In the genomic region with DNA sequence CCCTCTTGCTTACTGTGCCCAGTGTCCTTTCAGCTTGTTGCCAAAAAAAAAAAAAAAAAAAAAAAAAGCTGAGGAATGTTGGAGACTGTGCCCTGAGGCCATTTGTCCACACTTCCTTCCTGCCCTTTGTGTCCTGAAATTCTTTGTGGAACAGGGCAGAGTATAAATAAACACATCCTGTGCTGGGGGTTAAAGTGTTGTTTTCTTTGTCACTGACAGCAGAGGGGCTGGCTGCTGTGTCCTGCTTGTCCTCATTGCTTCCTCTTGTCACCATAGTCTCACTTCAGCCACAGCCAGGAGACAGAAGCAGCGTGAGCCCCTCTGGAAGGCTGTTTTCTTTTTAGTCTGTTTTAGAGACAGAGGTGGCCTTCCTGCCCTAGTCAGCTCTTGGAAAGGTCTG, we compare ENCODE assay signal across 8 mouse cellular contexts. TPM values are rescaled to one million over a fixed set of nuclear protein-coding genes. Genes with fewer than 3 reads are reported as not detected.
DNase-seq lines count a peak whose midpoint lies in the region; ATAC-seq and TF ChIP-seq lines count a peak whose summit lies in the region.

No protein-coding gene starts in this region.

- H3K36me3 ChIP-seq in heart, postnatal 0 days (replicated peaks; ENCODE audit: control insufficient read depth, insufficient read depth, low read length) = peaks cover 72% of the 10 kb centered on the region
- peaks cover 38% of the 10 kb centered on the region for H3K36me3 ChIP-seq in liver, embryonic 11.5 days (ENCODE audit: control insufficient read depth, insufficient read depth, low read length)
- H3K36me3 ChIP-seq in forebrain, embryonic 16.5 days (ENCODE audit: control insufficient read depth, insufficient read depth) = peaks cover 59% of the 10 kb centered on the region

- WGBS in heart, postnatal 0 days = 25% methylated on average over 1 of the region's 1 CpGs
- 59% methylated on average over 1 of the region's 1 CpGs for WGBS in liver, embryonic 11.5 days
- 91% methylated on average over 1 of the region's 1 CpGs for WGBS in cerebellum, adult 2 months
- 95% methylated on average over 1 of the region's 1 CpGs for WGBS in forebrain, embryonic 16.5 days

- H3K27me3 ChIP-seq in heart, postnatal 0 days (ENCODE audit: control insufficient read depth, insufficient read depth, low read length) = no peaks in the 10 kb centered on the region
- no peaks in the 10 kb centered on the region for H3K27me3 ChIP-seq in liver, embryonic 11.5 days (replicated peaks; ENCODE audit: control insufficient read depth, insufficient read depth, low read length)
- H3K27me3 ChIP-seq in cerebellum, adult 2 months (ENCODE audit: control insufficient read depth, insufficient read depth, low read length) = no peaks in the 10 kb centered on the region
- no peaks in the 10 kb centered on the region for H3K27me3 ChIP-seq in forebrain, embryonic 16.5 days (replicated peaks; ENCODE audit: control insufficient read depth, insufficient read depth, low read length)

- H3K9ac ChIP-seq in heart, postnatal 0 days (replicated peaks; ENCODE audit: low read depth, low read length) = 0 out of 2 replicates have a peak overlapping the region, but pooled peaks have one; percentile 9
- H3K9ac ChIP-seq in liver, embryonic 11.5 days (ENCODE audit: low read depth, low read length) = no peak overlapping the region
- H3K9ac ChIP-seq in forebrain, embryonic 16.5 days (replicated peaks; ENCODE audit: low read depth, low read length) = no peak overlapping the region

- no peaks in the 10 kb centered on the region for H3K4me1 ChIP-seq in heart, postnatal 0 days (ENCODE audit: control insufficient read depth, insufficient read depth)
- H3K4me1 ChIP-seq in liver, embryonic 11.5 days (replicated peaks; ENCODE audit: control insufficient read depth, insufficient read depth, low read length) = no peaks in the 10 kb centered on the region
- peaks cover 4% of the 10 kb centered on the region for H3K4me1 ChIP-seq in cerebellum, adult 2 months (ENCODE audit: control insufficient read depth, insufficient read depth, low read length)
- no peaks in the 10 kb centered on the region for H3K4me1 ChIP-seq in forebrain, embryonic 16.5 days (replicated peaks; ENCODE audit: control insufficient read depth, insufficient read depth, low read length)

- H3K27ac ChIP-seq in heart, postnatal 0 days (ENCODE audit: low read depth) = peak overlapping the region; percentile 89
- peak overlapping the region; percentile 62; the same call in 1 of the 2 replicates for H3K27ac ChIP-seq in liver, embryonic 11.5 days (ENCODE audit: low read depth, low read length)
- no peak overlapping the region for H3K27ac ChIP-seq in cerebellum, adult 2 months (ENCODE audit: insufficient read depth, low read length)
- H3K27ac ChIP-seq in forebrain, embryonic 16.5 days (ENCODE audit: low read length) = no peak overlapping the region

- no peak for TF ChIP-seq CTCF in heart, postnatal 0 days (IDR thresholded peaks at IDR 0.05; ENCODE audit: low read depth)
- no peak for TF ChIP-seq CTCF in cerebellum, adult 2 months (IDR thresholded peaks at IDR 0.05; ENCODE audit: borderline replicate concordance, insufficient read depth, low read depth, low read length)

- no peaks in the 10 kb centered on the region for H3K9me3 ChIP-seq in heart, postnatal 0 days (replicated peaks; ENCODE audit: control insufficient read depth, low read length)
- no peaks in the 10 kb centered on the region for H3K9me3 ChIP-seq in liver, embryonic 11.5 days (ENCODE audit: control insufficient read depth, low read length)
- no peaks in the 10 kb centered on the region for H3K9me3 ChIP-seq in forebrain, embryonic 16.5 days (ENCODE audit: control insufficient read depth, low read length)

- ATAC-seq in heart, postnatal 0 days (ENCODE audit: insufficient read depth, low read depth) = peak; percentile 85
- ATAC-seq in liver, embryonic 11.5 days (replicated peaks; ENCODE audit: low FRiP score) = no peak
- ATAC-seq in forebrain, embryonic 16.5 days = no peak

- peak; percentile 94 for TF ChIP-seq EP300 in heart, postnatal 0 days (IDR thresholded peaks at IDR 0.05; ENCODE audit: low read depth)

- peak; percentile 47 for DNase-seq in 3134 (ENCODE audit: extremely low read depth, insufficient read length, low spot score)
- DNase-seq in adrenal gland, postnatal 36 days = peak; percentile 15 to 30
- DNase-seq in heart, postnatal 0 days (ENCODE audit: low spot score) = peak; percentile 62
- no peak for DNase-seq in liver, embryonic 11.5 days (ENCODE audit: low spot score)
- no peak for DNase-seq in right cerebral cortex, postnatal 36 days (ENCODE audit: low spot score in 2 of 2)
- no peak for DNase-seq in right cerebral cortex, postnatal 25 days
- no peak for DNase-seq in cerebellum, adult 2 months

- H3K4me2 ChIP-seq in heart, postnatal 0 days (ENCODE audit: low read depth, low read length) = no peak overlapping the region
- H3K4me2 ChIP-seq in liver, embryonic 11.5 days = no peak overlapping the region
- H3K4me2 ChIP-seq in forebrain, embryonic 16.5 days (ENCODE audit: low read length) = no peak overlapping the region

- H3K4me3 ChIP-seq in heart, postnatal 0 days (ENCODE audit: low read depth, low read length) = no peak overlapping the region
- H3K4me3 ChIP-seq in liver, embryonic 11.5 days (ENCODE audit: low read depth, low read length) = no peak overlapping the region
- H3K4me3 ChIP-seq in cerebellum, adult 2 months (replicated peaks; ENCODE audit: insufficient read depth, low read depth, low read length) = no peak overlapping the region
- H3K4me3 ChIP-seq in forebrain, embryonic 16.5 days (replicated peaks; ENCODE audit: low read length) = no peak overlapping the region

- no peak for TF ChIP-seq POLR2A in cerebellum, adult 2 months (IDR thresholded peaks at IDR 0.05; ENCODE audit: borderline replicate concordance, insufficient read depth, low read length)

RNA-seq across cellular contexts. Expression of a gene that starts 9.5 kb away (rescaled TPM):
- total RNA-seq in adrenal gland, postnatal 36 days (2021) = 10 to 100 TPM; 29.8 to 32.1 TPM
- total RNA-seq in heart, postnatal 0 days (2014; rRNA removed; ENCODE audit: low replicate concordance) = 14.7 and 21.4 TPM in 2 replicates
- polyA plus RNA-seq in heart, postnatal 0 days (2015; fragmentation: Nextera tagmentation; extraction: Ambion mirVana) = 22.8 and 23.0 TPM in 2 replicates
- polyA plus RNA-seq in liver, embryonic 11.5 days (2014; fragmentation: Nextera tagmentation; extraction: Ambion mirVana) = 58.0 and 62.8 TPM in 2 replicates
- 72.7 and 74.7 TPM in 2 replicates for polyA plus RNA-seq in cerebellum, adult 2 months (2012; rRNA removed)
- polyA plus RNA-seq in forebrain, embryonic 16.5 days (2015; fragmentation: Nextera tagmentation; extraction: Ambion mirVana) = 98.6 and 101 TPM in 2 replicates

RNA-seq across cellular contexts. Expression of a gene that starts 20.6 kb away (rescaled TPM):
- total RNA-seq in adrenal gland, postnatal 36 days (2021) = 100 to 1,000 TPM; 197 to 273 TPM
- 245 and 266 TPM in 2 replicates for total RNA-seq in heart, postnatal 0 days (2014; rRNA removed; ENCODE audit: low replicate concordance)
- polyA plus RNA-seq in heart, postnatal 0 days (2015; fragmentation: Nextera tagmentation; extraction: Ambion mirVana) = 66.4 and 79.3 TPM in 2 replicates
- polyA plus RNA-seq in liver, embryonic 11.5 days (2014; fragmentation: Nextera tagmentation; extraction: Ambion mirVana) = 40.4 and 50.2 TPM in 2 replicates
- 922 and 988 TPM in 2 replicates for polyA plus RNA-seq in cerebellum, adult 2 months (2012; rRNA removed)
- 243 and 294 TPM in 2 replicates for polyA plus RNA-seq in forebrain, embryonic 16.5 days (2015; fragmentation: Nextera tagmentation; extraction: Ambion mirVana)

RNA-seq across cellular contexts. Expression of a gene that starts 55.7 kb away (rescaled TPM):
- 10 to 100 TPM; 35.4 to 36.0 TPM for total RNA-seq in adrenal gland, postnatal 36 days (2021)
- 32.3 and 35.1 TPM in 2 replicates for total RNA-seq in heart, postnatal 0 days (2014; rRNA removed; ENCODE audit: low replicate concordance)
- polyA plus RNA-seq in heart, postnatal 0 days (2015; fragmentation: Nextera tagmentation; extraction: Ambion mirVana) = 22.5 and 28.6 TPM in 2 replicates
- polyA plus RNA-seq in liver, embryonic 11.5 days (2014; fragmentation: Nextera tagmentation; extraction: Ambion mirVana) = 81.7 and 83.4 TPM in 2 replicates
- polyA plus RNA-seq in cerebellum, adult 2 months (2012; rRNA removed) = 264 and 287 TPM in 2 replicates
- polyA plus RNA-seq in forebrain, embryonic 16.5 days (2015; fragmentation: Nextera tagmentation; extraction: Ambion mirVana) = 61.4 and 73.7 TPM in 2 replicates

Comparison
In these comparisons a context has a peak if more than half of its experiments do, and no peak if none do; other contexts are left out.
1. DNase-seq: peak in 3134 (single experiment), adrenal gland, postnatal 36 days (2 of 2) and heart, postnatal 0 days (single experiment); none in liver, embryonic 11.5 days (single experiment), right cerebral cortex, postnatal 36 days (0 of 2), right cerebral cortex, postnatal 25 days (single experiment) and cerebellum, adult 2 months (0 of 2).
2. H3K27ac ChIP-seq: peak in heart, postnatal 0 days (single experiment) and liver, embryonic 11.5 days (single experiment); none in cerebellum, adult 2 months (single experiment) and forebrain, embryonic 16.5 days (single experiment).